Mouse (Mus musculus) kidney, adult 9 months (tissue): ENCODE results near the gene Prl8a1.

Experiments used
- DNase-seq: peaks from one replicate; pipeline ENCODE4 v3.0.0; 2022

Gene Prl8a1

GRCm38 (mm10) chr13:27582071-27582470, at the start of gene Prl8a1:
Prl8a1 (minus strand) TSS chr13:27582171.
- no peak for DNase-seq

GRCm38 (mm10) chr13:27610482-27610881, 28.5 kb upstream of the Prl8a1 start, which contains the start of gene Prl7b1:
Prl7b1 (minus strand) TSS chr13:27610582.
- DNase-seq: no peak

- no peak for DNase-seq
These were observed 17.5 kb downstream of the Prl8a1 start, which contains the start of gene Prl8a9 for GRCm38 (mm10) chr13:27564506-27564905. Prl8a9 (minus strand) TSS chr13:27564606.

GRCm38 (mm10) chr13:27553336-27553735, 28.6 kb downstream of the Prl8a1 start:
- no peak for DNase-seq
